Mouse (Mus musculus): Measurements from ENCODE around the gene Alg11. TPM values are rescaled to one million over a fixed set of nuclear protein-coding genes. Genes with fewer than 3 reads are reported as not detected.

Gene Alg11
- 9.2 and 9.3 TPM in 2 replicates for polyA plus RNA-seq (2015; fragmentation: Nextera tagmentation; extraction: Ambion mirVana)

GRCm38 (mm10) chr8:22060446-22060889 is at the start of gene Alg11:
Gene Alg11, plus strand, starts transcription at chr8:22060721.
- H3K27ac ChIP-seq (replicated peaks), result peak within 1 kb of the TSS; percentile 83
- no peaks in the 10 kb centered on the region for H3K27me3 ChIP-seq
- peak within 1 kb of the TSS; percentile 87 for H3K9ac ChIP-seq
- H3K4me1 ChIP-seq (replicated peaks), result peaks cover 54% of the 10 kb centered on the region
- peak; percentile 95 for ATAC-seq (ENCODE audit: insufficient read depth)
- peak within 1 kb of the TSS; percentile 78 for H3K4me3 ChIP-seq (replicated peaks)
- no peaks in the 10 kb centered on the region for H3K9me3 ChIP-seq (replicated peaks)
- H3K4me2 ChIP-seq, result peak within 1 kb of the TSS; percentile 90
- H3K36me3 ChIP-seq (replicated peaks), result peaks cover 29% of the 10 kb centered on the region
- WGBS (ENCODE audit: insufficient replicate concordance), result under 1% methylated on average over 34 of the region's 36 CpGs

- peaks cover 93% of the 10 kb centered on the region for H3K36me3 ChIP-seq (replicated peaks)
- no peak overlapping the region for H3K4me3 ChIP-seq (replicated peaks)
- H3K27me3 ChIP-seq, result no peaks in the 10 kb centered on the region
- no peak overlapping the region for H3K4me2 ChIP-seq
- no peak overlapping the region for H3K9ac ChIP-seq
- 75% methylated on average over 24 of the region's 24 CpGs for WGBS (ENCODE audit: insufficient replicate concordance)
- no peaks in the 10 kb centered on the region for H3K4me1 ChIP-seq (replicated peaks)
- H3K27ac ChIP-seq (replicated peaks), result no peak overlapping the region
- H3K9me3 ChIP-seq (replicated peaks), result no peaks in the 10 kb centered on the region
- no peak for ATAC-seq (ENCODE audit: insufficient read depth)
Observed at GRCm38 (mm10) chr8:22013034-22013707, 47.4 kb upstream of the Alg11 start.

- Histone ChIP-seq H3K4me3 (replicated peaks) (no peak overlapping the region), H3K9me3 (replicated peaks) (no peaks in the 10 kb centered on the region), H3K4me2 (no peak overlapping the region), H3K36me3 (replicated peaks) (peaks cover 88% of the 10 kb centered on the region), H3K9ac (no peak overlapping the region), H3K27me3 (no peaks in the 10 kb centered on the region), H3K27ac (replicated peaks) (no peak overlapping the region), H3K4me1 (replicated peaks) (no peaks in the 10 kb centered on the region)
- ATAC-seq (ENCODE audit: insufficient read depth), result no peak
- 78% methylated on average over 7 of the region's 7 CpGs for WGBS (ENCODE audit: insufficient replicate concordance)
Observed at GRCm38 (mm10) chr8:22017731-22018130, 42.8 kb upstream of the Alg11 start.

GRCm38 (mm10) chr8:22019498-22019897 is 41.0 kb upstream of the Alg11 start:
- Histone ChIP-seq H3K4me1 (replicated peaks) (no peaks in the 10 kb centered on the region), H3K9ac (no peak overlapping the region)

GRCm38 (mm10) chr8:22022244-22022643 is 38.3 kb upstream of the Alg11 start:
- Histone ChIP-seq H3K4me3 (replicated peaks) (no peak overlapping the region), H3K27me3 (no peaks in the 10 kb centered on the region), H3K27ac (replicated peaks) (no peak overlapping the region), H3K4me1 (replicated peaks) (no peaks in the 10 kb centered on the region), H3K4me2 (no peak overlapping the region), H3K9ac (no peak overlapping the region), H3K9me3 (replicated peaks) (no peaks in the 10 kb centered on the region), H3K36me3 (replicated peaks) (peaks cover 77% of the 10 kb centered on the region)
- 62% methylated on average over 7 of the region's 7 CpGs for WGBS (ENCODE audit: insufficient replicate concordance)
- ATAC-seq (ENCODE audit: insufficient read depth), result no peak

More at GRCm38 (mm10) chr8:22019498-22019897, 41.0 kb upstream of the Alg11 start:
- Histone ChIP-seq H3K27me3 (no peaks in the 10 kb centered on the region), H3K36me3 (replicated peaks) (peaks cover 77% of the 10 kb centered on the region), H3K4me3 (replicated peaks) (no peak overlapping the region), H3K27ac (replicated peaks) (no peak overlapping the region), H3K4me2 (no peak overlapping the region), H3K9me3 (replicated peaks) (no peaks in the 10 kb centered on the region)
- ATAC-seq (ENCODE audit: insufficient read depth), result no peak
- 68% methylated on average over 5 of the region's 5 CpGs for WGBS (ENCODE audit: insufficient replicate concordance)

- Histone ChIP-seq H3K9me3 (replicated peaks) (no peaks in the 10 kb centered on the region), H3K27ac (replicated peaks) (no peak overlapping the region), H3K4me2 (no peak overlapping the region), H3K4me3 (replicated peaks) (no peak overlapping the region), H3K27me3 (no peaks in the 10 kb centered on the region), H3K36me3 (replicated peaks) (peaks cover 69% of the 10 kb centered on the region), H3K4me1 (replicated peaks) (no peaks in the 10 kb centered on the region), H3K9ac (no peak overlapping the region)
- WGBS (ENCODE audit: insufficient replicate concordance), result 70% methylated on average over 4 of the region's 4 CpGs
- no peak for ATAC-seq (ENCODE audit: insufficient read depth)
Observed at GRCm38 (mm10) chr8:22025241-22025640, 35.3 kb upstream of the Alg11 start.

GRCm38 (mm10) chr8:22028973-22029372 is 31.5 kb upstream of the Alg11 start:
- H3K4me2 ChIP-seq, result no peak overlapping the region
- no peak for ATAC-seq (ENCODE audit: insufficient read depth)
- no peaks in the 10 kb centered on the region for H3K9me3 ChIP-seq (replicated peaks)
- H3K27ac ChIP-seq (replicated peaks), result no peak overlapping the region
- no peaks in the 10 kb centered on the region for H3K27me3 ChIP-seq
- H3K4me3 ChIP-seq (replicated peaks), result no peak overlapping the region
- H3K4me1 ChIP-seq (replicated peaks), result no peaks in the 10 kb centered on the region
- peaks cover 43% of the 10 kb centered on the region for H3K36me3 ChIP-seq (replicated peaks)
- H3K9ac ChIP-seq, result no peak overlapping the region
- 85% methylated on average over 3 of the region's 3 CpGs for WGBS (ENCODE audit: insufficient replicate concordance)

GRCm38 (mm10) chr8:22030990-22031389 is 29.5 kb upstream of the Alg11 start:
- Histone ChIP-seq H3K4me1 (replicated peaks) (no peaks in the 10 kb centered on the region), H3K27me3 (no peaks in the 10 kb centered on the region), H3K9ac (no peak overlapping the region), H3K27ac (replicated peaks) (no peak overlapping the region), H3K9me3 (replicated peaks) (no peaks in the 10 kb centered on the region), H3K36me3 (replicated peaks) (peaks cover 31% of the 10 kb centered on the region), H3K4me2 (no peak overlapping the region), H3K4me3 (replicated peaks) (no peak overlapping the region)
- no peak for ATAC-seq (ENCODE audit: insufficient read depth)
- 75% methylated on average over 3 of the region's 3 CpGs for WGBS (ENCODE audit: insufficient replicate concordance)

GRCm38 (mm10) chr8:22036137-22036536 is 24.4 kb upstream of the Alg11 start:
- Histone ChIP-seq H3K4me1 (replicated peaks) (peaks cover 13% of the 10 kb centered on the region; the same call in 1 of the 2 replicates), H3K36me3 (replicated peaks) (peaks cover 6% of the 10 kb centered on the region; the same call in 1 of the 2 replicates), H3K9me3 (replicated peaks) (no peaks in the 10 kb centered on the region), H3K9ac (no peak overlapping the region), H3K4me2 (no peak overlapping the region), H3K27me3 (no peaks in the 10 kb centered on the region), H3K4me3 (replicated peaks) (no peak overlapping the region), H3K27ac (replicated peaks) (no peak overlapping the region)
- ATAC-seq (ENCODE audit: insufficient read depth), result no peak
- 86% methylated on average over 9 of the region's 9 CpGs for WGBS (ENCODE audit: insufficient replicate concordance)

GRCm38 (mm10) chr8:22037022-22037421 is 23.5 kb upstream of the Alg11 start:
- Histone ChIP-seq H3K9ac (no peak overlapping the region), H3K9me3 (replicated peaks) (no peaks in the 10 kb centered on the region), H3K4me2 (peak overlapping the region; percentile 40), H3K27ac (replicated peaks) (peak overlapping the region; percentile 62), H3K4me3 (replicated peaks) (no peak overlapping the region), H3K4me1 (replicated peaks) (peaks cover 19% of the 10 kb centered on the region; the same call in 1 of the 2 replicates), H3K36me3 (replicated peaks) (peaks cover 6% of the 10 kb centered on the region; the same call in 1 of the 2 replicates), H3K27me3 (no peaks in the 10 kb centered on the region)
- ATAC-seq (ENCODE audit: insufficient read depth), result peak; percentile 70
- WGBS (ENCODE audit: insufficient replicate concordance), result 62% methylated on average over 7 of the region's 7 CpGs

- Histone ChIP-seq H3K36me3 (replicated peaks) (peaks cover 6% of the 10 kb centered on the region; the same call in 1 of the 2 replicates), H3K4me3 (replicated peaks) (peak overlapping the region; percentile 44), H3K27ac (replicated peaks) (peak overlapping the region; percentile 49), H3K9me3 (replicated peaks) (no peaks in the 10 kb centered on the region), H3K4me1 (replicated peaks) (peaks cover 30% of the 10 kb centered on the region), H3K27me3 (no peaks in the 10 kb centered on the region), H3K9ac (no peak overlapping the region), H3K4me2 (peak overlapping the region; percentile 40)
- WGBS (ENCODE audit: insufficient replicate concordance), result 26% methylated on average over 15 of the region's 15 CpGs
- ATAC-seq (ENCODE audit: insufficient read depth), result peak; percentile 63
Observed at GRCm38 (mm10) chr8:22039468-22040152, 20.9 kb upstream of the Alg11 start.

All from liver, embryonic 15.5 days (tissue).